Mouse (Mus musculus) intestine, embryonic 16.5 days (tissue): ENCODE data around the gene Clcn3. TPM values are rescaled to one million over a fixed set of nuclear protein-coding genes. Genes with fewer than 3 reads are reported as not detected.

ENCODE experiments used
- ATAC-seq: fragments of 200-750 bp; cut with Nextera tagmentation; 2 replicates; pipeline ENCODE4 v1.8.0; 2017; ENCODE audit warnings: moderate TSS enrichment, moderate library complexity
- H3K27ac ChIP-seq: fragments of 300-500 bp; sonication (generic); 2 replicates; pipeline ENCODE4 v1.5.1; 2014; ENCODE audit warnings: mild to moderate bottlenecking, low read length
- H3K27me3 ChIP-seq: fragments of 300-500 bp; sonication (generic); replicated peaks from 2 replicates; pipeline ENCODE4 v1.6.1; 2014; ENCODE audit warnings: low read length, control low read depth, mixed read lengths; ENCODE audit not compliant: control insufficient read depth, insufficient read depth
- H3K36me3 ChIP-seq: fragments of 300-500 bp; sonication (generic); 2 replicates; pipeline ENCODE4 v1.6.1; 2014; ENCODE audit warnings: low read length, control low read depth; ENCODE audit not compliant: control insufficient read depth, insufficient read depth
- H3K4me1 ChIP-seq: fragments of 300-500 bp; sonication (generic); 2 replicates; pipeline ENCODE4 v1.6.1; 2014; ENCODE audit warnings: low read length, control low read depth, mixed read lengths; ENCODE audit not compliant: control insufficient read depth, insufficient read depth
- H3K4me2 ChIP-seq: fragments of 300-500 bp; sonication (generic); 2 replicates; pipeline ENCODE4 v1.6.1; 2014; ENCODE audit warnings: low read depth, low read length, control low read depth
- H3K4me3 ChIP-seq: fragments of 300-500 bp; sonication (generic); 2 replicates; pipeline ENCODE4 v1.5.1; 2014; ENCODE audit warnings: mild to moderate bottlenecking, low read length
- H3K9ac ChIP-seq: fragments of 300-500 bp; sonication (generic); 2 replicates; pipeline ENCODE4 v1.6.1; 2014; ENCODE audit warnings: low read depth, low read length
- H3K9me3 ChIP-seq: fragments of 300-500 bp; sonication (generic); 2 replicates; pipeline ENCODE4 v1.6.1; 2016; ENCODE audit warnings: low read length, control low read depth; ENCODE audit not compliant: control insufficient read depth
- WGBS: fragments of 180-500 bp; shearing (Covaris S2); extraction: QIAGEN DNeasy Blood & Tissue Kit; methylation state at CpG from one replicate; pipeline ENCODE4 v1.1.7; 2014; 5-methylcytosine and 5-hydroxymethylcytosine counted together
- polyA plus RNA-seq: library from polyadenylated mRNA; unstranded; fragments of >200 nt; fragmentation: Nextera tagmentation; extraction: Ambion mirVana; gene quantifications from 2 replicates; pipeline ENCODE4 v1.2.1, GENCODE M21; 2015

The Clcn3 gene
- polyA plus RNA-seq, 1 experiment from 2014 or later, result 30.2 TPM

- Histone ChIP-seq H3K27me3 (0 out of 2 replicates have a peak, but pooled peaks cover 2% of the 10 kb centered on the region), H3K4me2 (peak within 1 kb of the TSS; percentile 68), H3K27ac (no peak within 1 kb of the TSS), H3K9ac (peak within 1 kb of the TSS; percentile 79), H3K4me1 (peaks cover 9% of the 10 kb centered on the region), H3K9me3 (no peaks in the 10 kb centered on the region), H3K36me3 (peaks cover 2% of the 10 kb centered on the region; the same call in 1 of the 2 replicates), H3K4me3 (peak within 1 kb of the TSS; percentile 78)
- 5% methylated on average over 43 of the region's 43 CpGs for WGBS
- peak; percentile 100 for ATAC-seq
Measured at GRCm38 (mm10) chr8:60889843-60890519, 93.1 kb downstream of the Clcn3 start, which contains the start of gene Hpf1. TSS of gene Hpf1 (plus strand) at chr8:60890418.

DNA sequence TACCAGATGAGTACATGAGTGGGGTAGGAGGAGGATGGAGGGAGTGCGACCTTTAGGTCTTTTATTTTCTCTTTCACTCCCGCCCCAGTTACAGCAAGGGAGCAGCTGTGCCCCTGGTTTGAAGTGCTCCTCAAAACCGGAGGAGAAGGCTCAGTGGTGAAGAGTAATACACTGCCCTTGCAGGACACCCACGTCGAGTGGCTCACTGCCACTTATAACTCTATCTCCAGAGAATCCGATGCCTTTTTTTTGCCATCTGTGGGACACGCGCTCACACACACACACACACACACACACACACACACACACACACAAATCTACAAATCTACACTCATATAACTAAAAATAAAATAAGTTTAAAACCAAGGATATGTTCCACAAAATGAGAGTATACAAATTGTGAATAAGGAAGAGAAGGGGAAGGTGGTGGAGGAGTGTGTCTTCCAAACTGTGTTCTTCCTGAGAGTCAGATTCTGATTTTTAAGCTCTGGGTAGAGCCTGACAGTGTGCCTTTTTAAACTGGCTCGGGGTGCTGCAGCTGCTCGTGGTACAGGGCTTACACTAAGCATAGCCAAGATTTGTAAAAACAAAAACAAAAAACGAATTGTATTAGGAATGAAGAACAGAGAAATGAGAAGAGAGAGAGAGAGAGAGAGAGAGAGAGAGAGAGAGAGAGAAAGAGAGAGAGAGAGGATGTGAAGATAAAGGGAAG lies 93.8 kb downstream of the Clcn3 start:
- no peak for ATAC-seq
- H3K27ac ChIP-seq, result no peak overlapping the region
- H3K36me3 ChIP-seq, result peaks cover 2% of the 10 kb centered on the region; the same call in 1 of the 2 replicates
- no peaks in the 10 kb centered on the region for H3K9me3 ChIP-seq
- 87% methylated on average over 11 of the region's 11 CpGs for WGBS
- no peak overlapping the region for H3K4me3 ChIP-seq
- H3K27me3 ChIP-seq, result 0 out of 2 replicates have a peak, but pooled peaks cover 2% of the 10 kb centered on the region
- H3K9ac ChIP-seq, result no peak overlapping the region
- peaks cover 9% of the 10 kb centered on the region for H3K4me1 ChIP-seq
- 0 out of 2 replicates have a peak overlapping the region, but pooled peaks have one; percentile 68 for H3K4me2 ChIP-seq

- WGBS, result 52% methylated on average over 6 of the region's 6 CpGs
- no peak overlapping the region for H3K27ac ChIP-seq
- no peak for ATAC-seq
- no peaks in the 10 kb centered on the region for H3K9me3 ChIP-seq
- no peak overlapping the region for H3K4me3 ChIP-seq
- H3K9ac ChIP-seq, result no peak overlapping the region
- peaks cover 9% of the 10 kb centered on the region for H3K4me1 ChIP-seq
- H3K27me3 ChIP-seq, result 0 out of 2 replicates have a peak, but pooled peaks cover 2% of the 10 kb centered on the region
- no peaks in the 10 kb centered on the region for H3K36me3 ChIP-seq
- no peak overlapping the region for H3K4me2 ChIP-seq
Measured at GRCm38 (mm10) chr8:60886736-60887135, 96.4 kb downstream of the Clcn3 start.

DNA sequence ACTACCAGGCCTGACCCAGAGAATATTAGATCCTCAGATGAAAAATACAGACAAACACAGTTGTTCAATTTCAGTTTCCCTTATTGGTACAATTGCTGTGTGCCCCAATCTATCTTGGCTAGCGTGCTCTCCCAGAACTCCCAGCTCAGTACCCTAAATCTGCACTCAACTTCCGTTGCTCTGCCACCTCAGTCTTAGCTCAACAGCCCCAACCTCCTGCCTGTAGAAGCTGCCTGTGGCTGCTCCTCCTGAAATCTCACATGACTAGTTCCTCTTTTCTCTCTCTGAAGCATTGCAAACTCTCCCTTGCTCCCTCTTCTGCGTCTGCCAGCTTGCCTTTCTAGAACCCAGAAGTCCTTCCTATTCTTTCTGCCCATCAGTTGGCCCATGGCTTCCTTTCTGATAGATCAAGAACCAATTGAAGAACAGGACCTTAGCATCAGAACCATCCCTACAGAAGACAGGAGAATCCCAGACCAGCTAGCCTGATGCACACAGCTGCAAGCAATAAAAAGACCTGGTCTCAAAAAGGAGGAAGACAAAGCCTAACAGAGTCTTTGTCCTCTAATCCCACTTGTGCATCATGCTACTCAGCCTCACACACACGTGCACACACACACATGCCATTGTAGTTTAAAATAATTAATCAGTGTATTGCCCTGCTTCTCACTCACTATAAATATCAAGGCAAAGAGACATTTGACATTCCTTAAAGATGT lies 99.5 kb downstream of the Clcn3 start:
- Histone ChIP-seq H3K36me3 (no peaks in the 10 kb centered on the region), H3K27ac (no peak overlapping the region), H3K9ac (no peak overlapping the region), H3K9me3 (no peaks in the 10 kb centered on the region), H3K4me3 (no peak overlapping the region), H3K27me3 (0 out of 2 replicates have a peak, but pooled peaks cover 2% of the 10 kb centered on the region), H3K4me1 (no peaks in the 10 kb centered on the region), H3K4me2 (no peak overlapping the region)
- no peak for ATAC-seq
- 77% methylated on average over 4 of the region's 4 CpGs for WGBS

- Histone ChIP-seq H3K27ac (no peak overlapping the region), H3K4me3 (no peak overlapping the region), H3K36me3 (no peaks in the 10 kb centered on the region), H3K9ac (no peak overlapping the region), H3K27me3 (no peaks in the 10 kb centered on the region), H3K4me1 (no peaks in the 10 kb centered on the region), H3K9me3 (no peaks in the 10 kb centered on the region), H3K4me2 (no peak overlapping the region)
- no peak for ATAC-seq
- WGBS, result 69% methylated on average over 2 of the region's 2 CpGs
Measured at GRCm38 (mm10) chr8:60878617-60879016, 104.5 kb downstream of the Clcn3 start.

- H3K9me3 ChIP-seq, result no peaks in the 10 kb centered on the region
- no peaks in the 10 kb centered on the region for H3K27me3 ChIP-seq
- 76% methylated on average over 13 of the region's 13 CpGs for WGBS
- H3K27ac ChIP-seq, result no peak overlapping the region
- no peak overlapping the region for H3K4me2 ChIP-seq
- no peaks in the 10 kb centered on the region for H3K4me1 ChIP-seq
- ATAC-seq, result peak; percentile 56
- no peak overlapping the region for H3K4me3 ChIP-seq
- no peak overlapping the region for H3K9ac ChIP-seq
- H3K36me3 ChIP-seq, result no peaks in the 10 kb centered on the region
Measured at GRCm38 (mm10) chr8:60870231-60871193, 112.6 kb downstream of the Clcn3 start.

- no peaks in the 10 kb centered on the region for H3K4me1 ChIP-seq
- no peaks in the 10 kb centered on the region for H3K9me3 ChIP-seq
- no peaks in the 10 kb centered on the region for H3K36me3 ChIP-seq
- H3K27ac ChIP-seq, result no peak overlapping the region
- H3K27me3 ChIP-seq, result no peaks in the 10 kb centered on the region
- no peak for ATAC-seq
- no peak overlapping the region for H3K4me2 ChIP-seq
- no peak overlapping the region for H3K4me3 ChIP-seq
- no peak overlapping the region for H3K9ac ChIP-seq
- 90% methylated on average over 2 of the region's 2 CpGs for WGBS
Measured at GRCm38 (mm10) chr8:60869761-60870160, 113.3 kb downstream of the Clcn3 start.

GRCm38 (mm10) chr8:60868236-60868965 lies 114.7 kb downstream of the Clcn3 start:
- no peak for ATAC-seq
- no peaks in the 10 kb centered on the region for H3K4me1 ChIP-seq
- no peak overlapping the region for H3K27ac ChIP-seq
- no peaks in the 10 kb centered on the region for H3K27me3 ChIP-seq
- no peak overlapping the region for H3K9ac ChIP-seq
- 88% methylated on average over 4 of the region's 4 CpGs for WGBS
- H3K9me3 ChIP-seq, result no peaks in the 10 kb centered on the region
- no peaks in the 10 kb centered on the region for H3K36me3 ChIP-seq
- H3K4me2 ChIP-seq, result no peak overlapping the region
- H3K4me3 ChIP-seq, result no peak overlapping the region
